Mouse (Mus musculus): ENCODE measurements around the gene Gm4559.
"Not testable (repeated sequence)": the region's sequence is repeated elsewhere in the genome, so short reads cannot be mapped to it uniquely, and the experiment has no call there.

Gene Gm4559

GRCm38 (mm10) chr7:142278183-142278582 lies 4.0 kb upstream of the Gm4559 start:
- peak; percentile 83 for DNase-seq (ENCODE audit: low spot score)

- DNase-seq (ENCODE audit: low spot score), result not testable (repeated sequence)
Measured at GRCm38 (mm10) chr7:142258254-142258653, 15.9 kb downstream of the Gm4559 start, which contains the start of gene Gm2431. Gene Gm2431 (minus strand): TSS chr7:142258354.

- DNase-seq (ENCODE audit: low spot score), result peak; percentile 68
Measured at GRCm38 (mm10) chr7:142255517-142255916, 18.6 kb downstream of the Gm4559 start.

- peak; percentile 63 for DNase-seq (ENCODE audit: low spot score)
Measured at GRCm38 (mm10) chr7:142249824-142250223, 24.3 kb downstream of the Gm4559 start.

- no peak for DNase-seq (ENCODE audit: low spot score)
Measured at GRCm38 (mm10) chr7:142240978-142241377, 33.2 kb downstream of the Gm4559 start, which contains the start of gene Gm40460. Gene Gm40460 (minus strand): TSS chr7:142241078.

- no peak for DNase-seq (ENCODE audit: low spot score)
Measured at GRCm38 (mm10) chr7:142231540-142231939, 42.6 kb downstream of the Gm4559 start.

GRCm38 (mm10) chr7:142229871-142230270 lies 44.3 kb downstream of the Gm4559 start, which contains the start of gene Krtap5-5:
Gene Krtap5-5 (minus strand): TSS chr7:142229971.
- DNase-seq (ENCODE audit: low spot score), result not testable (repeated sequence)

GRCm38 (mm10) chr7:142224518-142224917 lies 49.6 kb downstream of the Gm4559 start:
- DNase-seq (ENCODE audit: low spot score), result peak; percentile 3

All from embryo, embryonic 10.5 days (tissue).